Mouse (Mus musculus): ENCODE results near the gene Yae1d1. TPM values are rescaled to one million over a fixed set of nuclear protein-coding genes. Genes with fewer than 3 reads are reported as not detected.

Gene Yae1d1
- polyA plus RNA-seq (2012; rRNA removed; ENCODE audit: low replicate concordance), result 0.75 and 0.82 TPM in 2 replicates

GRCm38 (mm10) chr13:17992697-17993514 is at the start of gene Yae1d1:
Yae1d1 (minus strand) TSS chr13:17993349.

GRCm38 (mm10) chr13:17944078-17944917 is 48.9 kb downstream of the Yae1d1 start, which contains the start of gene Rala:
Rala (minus strand) TSS chr13:17944239.

Other genes starting within 250 kb of the Yae1d1 start
- 41.1 and 46.0 TPM in 2 replicates for gene Cdk13, start 188.3 kb downstream of the Yae1d1 start, polyA plus RNA-seq (2012; rRNA removed; ENCODE audit: low replicate concordance)
- 15.3 and 25.1 TPM in 2 replicates for gene Rala, start 49.1 kb downstream of the Yae1d1 start, polyA plus RNA-seq (2012; rRNA removed; ENCODE audit: low replicate concordance)